Mouse (Mus musculus) bone marrow, adult 2 months (tissue): ENCODE results near the gene Jpt1.

Source experiments
- CTCF ChIP-seq: fragments of 200-500 bp; IDR thresholded peaks from 2 replicates; pipeline ENCODE4 v1.5.1; 2011; ENCODE audit warnings: low read length, control low read depth; ENCODE audit not compliant: control insufficient read depth, insufficient read depth
- POLR2A ChIP-seq: fragments of 200-500 bp; IDR thresholded peaks from 2 replicates; pipeline ENCODE4 v1.6.1; 2011; ENCODE audit warnings: low read depth, mild to moderate bottlenecking, control low read depth, low read length, borderline replicate concordance; ENCODE audit not compliant: control insufficient read depth

DNA sequence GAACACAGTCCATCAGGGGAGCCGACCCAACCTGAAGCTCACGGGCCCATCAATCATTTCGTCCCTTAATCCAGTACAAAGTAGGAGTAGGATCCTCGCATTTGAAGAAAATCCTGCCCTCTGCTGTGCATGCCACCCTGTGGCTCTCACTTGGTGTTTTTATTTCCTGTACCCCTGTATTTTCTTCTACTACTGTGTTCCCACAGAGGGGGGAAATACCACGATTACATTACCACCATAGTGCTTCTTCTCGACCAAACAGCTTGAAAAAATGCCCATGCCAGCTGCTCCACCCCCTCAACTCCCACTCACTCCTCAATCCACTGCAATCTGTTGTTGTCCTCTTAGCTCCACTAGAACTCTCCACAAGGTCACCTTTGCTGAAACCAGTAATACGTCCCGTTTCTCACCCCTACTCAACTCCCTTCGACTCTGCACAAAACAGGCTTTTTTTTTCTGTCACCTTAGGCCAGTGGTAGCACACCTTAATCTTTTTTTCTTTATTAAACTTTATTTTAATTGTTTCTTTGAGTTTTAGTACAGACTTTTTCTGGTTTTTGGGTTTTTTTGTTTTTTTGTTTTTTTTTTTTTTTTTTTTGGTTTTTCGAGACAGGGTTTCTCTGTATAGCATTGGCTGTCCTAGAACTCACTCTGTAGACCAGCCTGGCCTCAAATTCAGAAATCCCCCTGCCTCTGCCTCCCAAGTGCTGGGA, 22.8 kb upstream of the Jpt1 start:
- no peak for TF ChIP-seq CTCF
- no peak for TF ChIP-seq POLR2A
